ENCODE assay signal across 10 mouse cellular contexts in the genomic region with DNA sequence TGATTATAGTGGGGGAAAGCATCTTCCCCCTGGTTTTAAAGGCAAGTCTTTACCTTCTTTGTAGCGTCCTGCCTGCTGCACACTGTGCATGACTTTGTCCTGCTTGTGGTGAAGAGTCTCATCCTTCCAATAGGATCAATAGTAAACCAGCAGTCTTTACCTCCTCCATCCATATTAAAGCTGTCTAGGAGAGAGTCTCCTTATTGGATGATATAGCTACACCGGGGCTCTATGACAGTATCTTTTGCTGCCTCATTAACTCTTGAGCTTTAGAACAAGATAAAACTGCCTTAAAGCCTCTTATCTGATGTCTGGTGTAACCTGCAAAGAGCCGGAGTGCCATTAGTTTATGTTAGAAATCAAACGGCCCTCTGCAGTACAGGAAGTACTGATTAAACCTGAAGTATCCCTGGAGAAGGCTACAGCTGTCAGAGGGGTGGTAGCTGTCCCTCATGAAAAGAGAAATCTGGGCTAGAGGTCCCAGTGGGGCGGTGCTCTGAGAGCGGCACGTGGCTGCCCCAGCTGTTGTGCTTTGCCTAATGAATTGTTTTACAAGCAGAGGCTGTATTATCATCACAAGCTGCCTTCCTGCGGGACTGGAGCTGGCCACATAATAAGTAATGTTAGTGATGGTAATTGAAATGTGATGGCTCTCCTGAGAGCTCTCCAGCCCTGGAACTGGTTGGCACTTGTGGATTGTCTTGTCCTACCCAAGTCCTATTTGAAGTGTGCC. TPM values are rescaled to one million over a fixed set of nuclear protein-coding genes. Genes with fewer than 3 reads are reported as not detected.
DNase-seq lines count a peak whose midpoint lies in the region; ATAC-seq and TF ChIP-seq lines count a peak whose summit lies in the region.
"Had no signal": no experiment of that assay in that cellular context is flagged by ENCODE, and none has a peak within 500 bp of the region (broad histone marks: within the 10 kb centered on the region; RNA-seq: fewer than 3 reads in every experiment).

No protein-coding gene starts in this region.

- no peak overlapping the region for H3K9ac ChIP-seq in heart, embryonic 11.5 days (ENCODE audit: low read depth, low read length)
- H3K9ac ChIP-seq in forebrain, postnatal 0 days = no peak overlapping the region
- 0 out of 2 replicates have a peak overlapping the region, but pooled peaks have one; percentile 5 for H3K9ac ChIP-seq in midbrain, embryonic 13.5 days (replicated peaks)
- H3K9ac ChIP-seq: embryonic facial prominence, embryonic 12.5 days; limb, embryonic 12.5 days had no signal

- H3K4me3 ChIP-seq in heart, embryonic 11.5 days (ENCODE audit: low read depth, low read length) = no peak overlapping the region
- no peak overlapping the region for H3K4me3 ChIP-seq in forebrain, postnatal 0 days (ENCODE audit: low read depth, low read length)
- no peak overlapping the region for H3K4me3 ChIP-seq in midbrain, embryonic 13.5 days (replicated peaks)
- H3K4me3 ChIP-seq: embryonic facial prominence, embryonic 12.5 days; limb, embryonic 12.5 days had no signal

- WGBS in heart, embryonic 11.5 days (ENCODE audit: insufficient replicate concordance) = 27% methylated on average over 8 of the region's 8 CpGs
- WGBS in forebrain, postnatal 0 days = 22% methylated on average over 8 of the region's 8 CpGs
- WGBS in midbrain, embryonic 13.5 days = 25% methylated on average over 8 of the region's 8 CpGs

- no peak overlapping the region for H3K4me2 ChIP-seq in heart, embryonic 11.5 days
- H3K4me2 ChIP-seq in forebrain, postnatal 0 days (ENCODE audit: low read depth) = no peak overlapping the region
- H3K4me2 ChIP-seq in midbrain, embryonic 13.5 days (replicated peaks) = peak overlapping the region; percentile 1; the same call in 1 of the 2 replicates
- H3K4me2 ChIP-seq: embryonic facial prominence, embryonic 12.5 days; limb, embryonic 12.5 days had no signal

- no peaks in the 10 kb centered on the region for H3K9me3 ChIP-seq in heart, embryonic 11.5 days (replicated peaks; ENCODE audit: control insufficient read depth, low read length)
- H3K9me3 ChIP-seq in forebrain, postnatal 0 days (ENCODE audit: low read length) = no peaks in the 10 kb centered on the region
- H3K9me3 ChIP-seq in midbrain, embryonic 13.5 days = no peaks in the 10 kb centered on the region
- H3K9me3 ChIP-seq: embryonic facial prominence, embryonic 12.5 days; limb, embryonic 12.5 days had no signal

- no peaks in the 10 kb centered on the region for H3K27me3 ChIP-seq in heart, embryonic 11.5 days (ENCODE audit: control insufficient read depth, insufficient read depth, low read length)
- no peaks in the 10 kb centered on the region for H3K27me3 ChIP-seq in forebrain, postnatal 0 days (ENCODE audit: insufficient read depth, low read length)
- H3K27me3 ChIP-seq in midbrain, embryonic 13.5 days = peaks cover 41% of the 10 kb centered on the region
- H3K27me3 ChIP-seq: embryonic facial prominence, embryonic 12.5 days; limb, embryonic 12.5 days had no signal

- no peak for ATAC-seq in heart, embryonic 11.5 days (replicated peaks; ENCODE audit: insufficient number of reproducible peaks, low FRiP score, low TSS enrichment)
- ATAC-seq in forebrain, postnatal 0 days = peak; percentile 68
- peak; percentile 98 for ATAC-seq in midbrain, embryonic 13.5 days

- DNase-seq in heart, adult 18-20 months = peak; percentile 34 to 43
- peak; percentile 35 for DNase-seq in forebrain, postnatal 0 days
- DNase-seq in kidney, adult 9 months = peak; percentile 19
- no peak for DNase-seq in cerebellum, adult 11 months
- no peak for DNase-seq in cerebellum, postnatal 36 days
- DNase-seq in thymus, postnatal 0 days (ENCODE audit: low spot score) = no peak

- no peak for TF ChIP-seq CTCF in forebrain, postnatal 0 days (IDR thresholded peaks at IDR 0.05; ENCODE audit: low read depth)

- no peaks in the 10 kb centered on the region for H3K36me3 ChIP-seq in heart, embryonic 11.5 days (ENCODE audit: control insufficient read depth, insufficient read depth, low read length)
- H3K36me3 ChIP-seq in forebrain, postnatal 0 days (ENCODE audit: insufficient read depth) = no peaks in the 10 kb centered on the region
- H3K36me3 ChIP-seq in midbrain, embryonic 13.5 days = no peaks in the 10 kb centered on the region
- H3K36me3 ChIP-seq: limb, embryonic 12.5 days had no signal

- H3K27ac ChIP-seq in heart, embryonic 11.5 days (ENCODE audit: low read depth, low read length) = no peak overlapping the region
- H3K27ac ChIP-seq in forebrain, postnatal 0 days (ENCODE audit: low read depth, low read length) = no peak overlapping the region
- H3K27ac ChIP-seq in midbrain, embryonic 13.5 days = peak overlapping the region; percentile 51; the same call in 1 of the 2 replicates
- H3K27ac ChIP-seq: embryonic facial prominence, embryonic 12.5 days; limb, embryonic 12.5 days had no signal

- peaks cover 8% of the 10 kb centered on the region for H3K4me1 ChIP-seq in heart, embryonic 11.5 days (ENCODE audit: control insufficient read depth, insufficient read depth, low read length)
- no peaks in the 10 kb centered on the region for H3K4me1 ChIP-seq in forebrain, postnatal 0 days (ENCODE audit: insufficient read depth)
- peaks cover 9% of the 10 kb centered on the region for H3K4me1 ChIP-seq in midbrain, embryonic 13.5 days (replicated peaks)
- H3K4me1 ChIP-seq: embryonic facial prominence, embryonic 12.5 days had no signal

RNA-seq across cellular contexts. Expression of a gene that starts 36.3 kb away (rescaled TPM):
- total RNA-seq in heart, adult 18-20 months (2021) = 10 to 100 TPM in 1 of 2 experiments, 1 to 10 TPM in 1; 9.9 to 12.0 TPM
- polyA plus RNA-seq in heart, embryonic 11.5 days (2014; fragmentation: Nextera tagmentation; extraction: Ambion mirVana) = 17.3 and 19.1 TPM in 2 replicates
- 18.2 and 22.1 TPM in 2 replicates for total RNA-seq in forebrain, postnatal 0 days (2014; rRNA removed)
- 18.1 and 23.6 TPM in 2 replicates for polyA plus RNA-seq in forebrain, postnatal 0 days (2015; fragmentation: Nextera tagmentation; extraction: Ambion mirVana)
- polyA plus RNA-seq in midbrain, embryonic 13.5 days (2015; fragmentation: Nextera tagmentation; extraction: Ambion mirVana) = 38.6 and 41.3 TPM in 2 replicates
- 22.3 and 24.2 TPM in 2 replicates for polyA plus RNA-seq in thymus, postnatal 0 days (2015; fragmentation: Nextera tagmentation; extraction: Ambion mirVana)

RNA-seq across cellular contexts. Expression of a gene that starts 36.7 kb away (rescaled TPM):
- 100 to 1,000 TPM; 223 to 267 TPM for total RNA-seq in heart, adult 18-20 months (2021)
- 38.6 and 41.4 TPM in 2 replicates for polyA plus RNA-seq in heart, embryonic 11.5 days (2014; fragmentation: Nextera tagmentation; extraction: Ambion mirVana)
- total RNA-seq in forebrain, postnatal 0 days (2014; rRNA removed) = 29.8 and 35.9 TPM in 2 replicates
- 28.8 and 33.9 TPM in 2 replicates for polyA plus RNA-seq in forebrain, postnatal 0 days (2015; fragmentation: Nextera tagmentation; extraction: Ambion mirVana)
- 28.9 and 29.9 TPM in 2 replicates for polyA plus RNA-seq in midbrain, embryonic 13.5 days (2015; fragmentation: Nextera tagmentation; extraction: Ambion mirVana)
- polyA plus RNA-seq in thymus, postnatal 0 days (2015; fragmentation: Nextera tagmentation; extraction: Ambion mirVana) = 16.0 and 17.3 TPM in 2 replicates

Comparison
In these comparisons a context has a peak if more than half of its experiments do, and no peak if none do; other contexts are left out.
1. DNase-seq: peak in heart, adult 18-20 months (2 of 2), forebrain, postnatal 0 days (single experiment) and kidney, adult 9 months (single experiment); none in cerebellum, adult 11 months (single experiment), cerebellum, postnatal 36 days (0 of 2) and thymus, postnatal 0 days (single experiment).